Mouse (Mus musculus): Measurements from ENCODE around the gene Ccdc86.

DNA sequence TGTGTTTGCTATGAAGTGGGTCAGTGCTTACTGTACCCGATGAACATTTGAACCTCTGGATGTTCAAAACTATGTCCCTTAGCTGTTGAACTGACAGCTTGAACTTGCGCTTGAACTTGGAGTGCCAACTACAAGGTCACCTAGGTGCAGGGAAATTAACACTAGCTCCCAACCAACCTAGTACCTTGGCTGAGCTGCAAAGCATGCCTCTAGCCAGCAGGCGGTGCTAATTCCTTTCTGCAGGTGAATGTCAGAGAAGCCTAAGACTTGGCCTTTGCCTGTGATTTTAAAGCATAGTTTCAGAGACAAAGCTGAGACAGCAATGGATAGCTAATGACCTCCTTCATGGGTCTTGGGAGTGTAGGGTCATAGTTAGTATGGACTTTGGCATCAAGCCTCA lies 41.2 kb downstream of the Ccdc86 start:
- TF ChIP-seq GATA1 (IDR thresholded peaks at IDR 0.05; ENCODE audit: borderline replicate concordance, low read length) (no peak), FLI1 (IDR thresholded peaks at IDR 0.05; ENCODE audit: low read length) (no peak)

All from megakaryocyte, embryonic 14.5 days (primary cell).